Mouse (Mus musculus) 3134 (cell line): ENCODE measurements at regions not wholly inside any gene's neighbourhood (a gene's known extent, or its start where the extent isn't known, plus 50 kb on each side); places are given as distances from the start of the nearest gene placed in this dataset.
A peak's percentile ranks its signal among the peaks of the same experiment; 100 is the strongest.

Experiments
- DNase-seq: peaks from one replicate; pipeline ENCODE4 v3.0.0-alpha.2; 2011; ENCODE audit warnings: low spot score; ENCODE audit not compliant: insufficient read length; ENCODE audit errors: extremely low read depth

- no peak for DNase-seq
Observed at GRCm38 (mm10) chr10:67430805-67431204, 104.5 kb upstream of the Egr2 start.

GRCm38 (mm10) chr10:67439042-67439635 is 96.1 kb upstream of the Egr2 start:
- DNase-seq: peak; percentile 61

- DNase-seq: no peak
Observed at GRCm38 (mm10) chr10:67439844-67440243, 95.4 kb upstream of the Egr2 start.

GRCm38 (mm10) chr10:67441243-67441642 is 94.0 kb upstream of the Egr2 start:
- no peak for DNase-seq

- DNase-seq: no peak
Observed at GRCm38 (mm10) chr10:67448875-67449274, 86.4 kb upstream of the Egr2 start.

- no peak for DNase-seq
Observed at GRCm38 (mm10) chr10:67454149-67454548, 81.1 kb upstream of the Egr2 start.

- no peak for DNase-seq
Observed at GRCm38 (mm10) chr10:67458447-67459272, 76.6 kb upstream of the Egr2 start.

GRCm38 (mm10) chr10:67461321-67461720 is 74.0 kb upstream of the Egr2 start:
- DNase-seq: peak; percentile 19

- DNase-seq: no peak
Observed at GRCm38 (mm10) chr10:67461862-67462261, 73.4 kb upstream of the Egr2 start.

GRCm38 (mm10) chr10:67468724-67469123 is 66.6 kb upstream of the Egr2 start:
- DNase-seq: no peak

GRCm38 (mm10) chr10:67473016-67473415 is 62.3 kb upstream of the Egr2 start:
- no peak for DNase-seq

GRCm38 (mm10) chr10:67474336-67474735 is 60.9 kb upstream of the Egr2 start:
- no peak for DNase-seq

- DNase-seq: no peak
Observed at GRCm38 (mm10) chr10:67482268-67482667, 53.0 kb upstream of the Egr2 start.

- peak; percentile 69 for DNase-seq
Observed at GRCm38 (mm10) chr10:67483371-67483770, 51.9 kb upstream of the Egr2 start.

- no peak for DNase-seq
Observed at GRCm38 (mm10) chr10:67484091-67484745, 51.1 kb upstream of the Egr2 start.
